In genomic region chr16:45871286-45871976, GRCm38 (mm10) we compare ENCODE assay signal across 10 mouse cellular contexts.
DNase-seq lines count a peak whose midpoint lies in the region; ATAC-seq and TF ChIP-seq lines count a peak whose summit lies in the region.
"Had no signal": no experiment of that assay in that cellular context is flagged by ENCODE, and none has a peak within 500 bp of the region (broad histone marks: within the 10 kb centered on the region; RNA-seq: fewer than 3 reads in every experiment).

No protein-coding gene starts in this region.

- ATAC-seq in kidney, embryonic 16.5 days (ENCODE audit: low FRiP score, low TSS enrichment): no peak
- ATAC-seq in intestine, embryonic 15.5 days: no peak

- no peak overlapping the region for H3K4me2 ChIP-seq in kidney, embryonic 16.5 days (replicated peaks; ENCODE audit: low read depth, low read length)
- H3K4me2 ChIP-seq in myocyte (ENCODE audit: low read depth): peak overlapping the region; percentile 15
- no peak overlapping the region for H3K4me2 ChIP-seq in intestine, embryonic 15.5 days (replicated peaks)
- H3K4me2 ChIP-seq: embryonic facial prominence, embryonic 12.5 days had no signal

- no peak overlapping the region for H3K4me3 ChIP-seq in kidney, adult 2 months (ENCODE audit: insufficient read depth, low read depth, low read length)
- no peak overlapping the region for H3K4me3 ChIP-seq in kidney, embryonic 16.5 days (ENCODE audit: low read length)
- no peak overlapping the region for H3K4me3 ChIP-seq in myocyte
- H3K4me3 ChIP-seq in forebrain, embryonic 10.5 days: no peak overlapping the region
- H3K4me3 ChIP-seq in intestine, embryonic 15.5 days (replicated peaks): no peak overlapping the region
- H3K4me3 ChIP-seq: embryonic facial prominence, embryonic 12.5 days; left cerebral cortex, adult 2 months had no signal

- H3K9me3 ChIP-seq in kidney, embryonic 16.5 days (ENCODE audit: low read length): no peaks in the 10 kb centered on the region
- no peaks in the 10 kb centered on the region for H3K9me3 ChIP-seq in forebrain, embryonic 10.5 days
- no peaks in the 10 kb centered on the region for H3K9me3 ChIP-seq in intestine, embryonic 15.5 days
- H3K9me3 ChIP-seq: embryonic facial prominence, embryonic 12.5 days had no signal

- no peaks in the 10 kb centered on the region for H3K4me1 ChIP-seq in kidney, adult 2 months (ENCODE audit: control insufficient read depth, insufficient read depth, low read length)
- H3K4me1 ChIP-seq in kidney, embryonic 16.5 days (ENCODE audit: insufficient read depth, low read length): no peaks in the 10 kb centered on the region
- no peaks in the 10 kb centered on the region for H3K4me1 ChIP-seq in forebrain, embryonic 10.5 days
- peaks cover 3% of the 10 kb centered on the region; the same call in 1 of the 2 replicates for H3K4me1 ChIP-seq in intestine, embryonic 15.5 days (replicated peaks)
- H3K4me1 ChIP-seq: embryonic facial prominence, embryonic 12.5 days had no signal

- H3K9ac ChIP-seq in kidney, embryonic 16.5 days (replicated peaks; ENCODE audit: low read length): no peak overlapping the region
- no peak overlapping the region for H3K9ac ChIP-seq in intestine, embryonic 15.5 days
- H3K9ac ChIP-seq: embryonic facial prominence, embryonic 12.5 days had no signal

- H3K79me2 ChIP-seq in myocyte (ENCODE audit: control insufficient read depth, insufficient read depth): no peaks in the 10 kb centered on the region

- no peaks in the 10 kb centered on the region for H3K27me3 ChIP-seq in kidney, adult 2 months (replicated peaks; ENCODE audit: control insufficient read depth, insufficient read depth, low read length)
- no peaks in the 10 kb centered on the region for H3K27me3 ChIP-seq in kidney, embryonic 16.5 days (ENCODE audit: insufficient read depth, low read length)
- no peaks in the 10 kb centered on the region for H3K27me3 ChIP-seq in myocyte (ENCODE audit: control insufficient read depth, insufficient read depth, insufficient read length)
- H3K27me3 ChIP-seq in forebrain, embryonic 10.5 days (ENCODE audit: poor library complexity, severe bottlenecking): no peaks in the 10 kb centered on the region
- no peaks in the 10 kb centered on the region for H3K27me3 ChIP-seq in intestine, embryonic 15.5 days (replicated peaks)
- H3K27me3 ChIP-seq: embryonic facial prominence, embryonic 12.5 days had no signal

- peak overlapping the region; percentile 75 for H3K27ac ChIP-seq in kidney, adult 2 months (ENCODE audit: insufficient read depth, low read depth, low read length)
- H3K27ac ChIP-seq in kidney, embryonic 16.5 days (ENCODE audit: low read length): no peak overlapping the region
- H3K27ac ChIP-seq in forebrain, embryonic 10.5 days: no peak overlapping the region
- H3K27ac ChIP-seq in intestine, embryonic 15.5 days: no peak overlapping the region
- H3K27ac ChIP-seq: embryonic facial prominence, embryonic 12.5 days; left cerebral cortex, adult 2 months had no signal

- intact Hi-C loops in heart, postnatal 25 days (cut with DNase I): no loop called here

- WGBS in kidney, adult 2 months: 62% methylated on average over 10 of the region's 10 CpGs
- WGBS in kidney, embryonic 16.5 days: 64% methylated on average over 10 of the region's 10 CpGs
- WGBS in forebrain, embryonic 10.5 days: 90% methylated on average over 10 of the region's 10 CpGs
- WGBS in intestine, embryonic 15.5 days: 50% methylated on average over 10 of the region's 10 CpGs

- H3ac ChIP-seq in myocyte (ENCODE audit: control insufficient read depth, insufficient read length): no peak overlapping the region

- TF ChIP-seq CTCF in kidney, adult 2 months (conservative IDR thresholded peaks at IDR 0.05; ENCODE audit: insufficient read depth, insufficient read length, low read depth, low read length): no peak

- H3K36me3 ChIP-seq in kidney, adult 2 months (ENCODE audit: control insufficient read depth, insufficient read depth, low read length): no peaks in the 10 kb centered on the region
- H3K36me3 ChIP-seq in kidney, embryonic 16.5 days (ENCODE audit: insufficient read depth, low read length): no peaks in the 10 kb centered on the region
- no peaks in the 10 kb centered on the region for H3K36me3 ChIP-seq in myocyte (ENCODE audit: control insufficient read depth, insufficient read depth)
- no peaks in the 10 kb centered on the region for H3K36me3 ChIP-seq in forebrain, embryonic 10.5 days (replicated peaks)
- no peaks in the 10 kb centered on the region for H3K36me3 ChIP-seq in intestine, embryonic 15.5 days
- H3K36me3 ChIP-seq: embryonic facial prominence, embryonic 12.5 days had no signal

- no peak for TF ChIP-seq POLR2A in kidney, adult 2 months (IDR thresholded peaks at IDR 0.05; ENCODE audit: low read depth, low read length)
- TF ChIP-seq POLR2A in myocyte (IDR thresholded peaks at IDR 0.05; ENCODE audit: insufficient read length, low read depth): no peak

- peak; percentile 65 for DNase-seq in kidney, adult 2 months
- peak; percentile 13 for DNase-seq in gastrocnemius, postnatal 10 days
- peak; percentile 6 for DNase-seq in heart, postnatal 25 days (ENCODE audit: low spot score)
- DNase-seq in forebrain, embryonic 10.5 days (ENCODE audit: extremely low spot score, low spot score): no peak
- DNase-seq in spleen, postnatal 14 days (ENCODE audit: low spot score in 2 of 2): no peak

TF ChIP-seq in myocyte, 11 proteins besides CTCF, POLR2A, EP300 and RAD21:
- TF ChIP-seq MYOD1 (IDR thresholded peaks at IDR 0.05; ENCODE audit: control insufficient read depth in 1 of 3, insufficient read length in 2 of 3, low read depth in 2 of 3) (peak in 1 of 3 experiments; percentile 33), SRF (IDR thresholded peaks at IDR 0.05; ENCODE audit: control insufficient read depth, insufficient read length, low read depth) (no peak)
TF ChIP-seq in myocyte: peak in this region for 1.

Comparison
In these comparisons a context has a peak if more than half of its experiments do, and no peak if none do; other contexts are left out.
1. DNase-seq: peak in kidney, adult 2 months (single experiment), gastrocnemius, postnatal 10 days (single experiment) and heart, postnatal 25 days (single experiment); none in forebrain, embryonic 10.5 days (single experiment) and spleen, postnatal 14 days (0 of 2).